Mouse (Mus musculus) R1 (cell line): Measurements from ENCODE around the gene AI464131.
A peak's percentile ranks its signal among the peaks of the same experiment; 100 is the strongest.

Experiments
- DNase-seq: peaks from one replicate; pipeline ENCODE4 v3.0.0-alpha.2; 2018; ENCODE audit warnings: low read depth, low spot score

Gene AI464131

GRCm38 (mm10) chr4:41505131-41505551 lies 2.3 kb upstream of the AI464131 start:
- peak; percentile 86 for DNase-seq

- DNase-seq, result peak; percentile 67
These were observed 1.4 kb upstream of the AI464131 start for GRCm38 (mm10) chr4:41504325-41504724.

- peak; percentile 84 for DNase-seq
These were observed 520 bp downstream of the AI464131 start for GRCm38 (mm10) chr4:41502171-41502940.

GRCm38 (mm10) chr4:41500787-41501186 lies 2.1 kb downstream of the AI464131 start:
- no peak for DNase-seq

- no peak for DNase-seq
These were observed 3.3 kb downstream of the AI464131 start for GRCm38 (mm10) chr4:41499619-41500018.

- DNase-seq, result peak; percentile 56
These were observed 3.9 kb downstream of the AI464131 start for GRCm38 (mm10) chr4:41498921-41499391.

- no peak for DNase-seq
These were observed 4.7 kb downstream of the AI464131 start for GRCm38 (mm10) chr4:41497995-41498845.

GRCm38 (mm10) chr4:41497579-41497978 lies 5.3 kb downstream of the AI464131 start:
- peak; percentile 44 for DNase-seq

- DNase-seq, result no peak
These were observed 5.8 kb downstream of the AI464131 start for GRCm38 (mm10) chr4:41497046-41497445.

GRCm38 (mm10) chr4:41495850-41496249 lies 7.0 kb downstream of the AI464131 start:
- DNase-seq, result no peak

GRCm38 (mm10) chr4:41495076-41495475 lies 7.8 kb downstream of the AI464131 start:
- no peak for DNase-seq

- no peak for DNase-seq
These were observed 8.5 kb downstream of the AI464131 start for GRCm38 (mm10) chr4:41494378-41494777.

- DNase-seq, result no peak
These were observed 9.3 kb downstream of the AI464131 start for GRCm38 (mm10) chr4:41493464-41494116.

- no peak for DNase-seq
These were observed 9.9 kb downstream of the AI464131 start for GRCm38 (mm10) chr4:41492951-41493350.

GRCm38 (mm10) chr4:41481601-41482017 lies 21.3 kb downstream of the AI464131 start:
- DNase-seq, result no peak

- no peak for DNase-seq
These were observed 22.6 kb downstream of the AI464131 start for GRCm38 (mm10) chr4:41480254-41480653.

GRCm38 (mm10) chr4:41479456-41479804 lies 23.4 kb downstream of the AI464131 start:
- DNase-seq, result no peak

- no peak for DNase-seq
These were observed 24.0 kb downstream of the AI464131 start for GRCm38 (mm10) chr4:41478751-41479455.

- no peak for DNase-seq
These were observed 25.2 kb downstream of the AI464131 start for GRCm38 (mm10) chr4:41477648-41478160.

GRCm38 (mm10) chr4:41471384-41471689 lies 31.5 kb downstream of the AI464131 start:
- no peak for DNase-seq

- peak; percentile 63 for DNase-seq
These were observed 32.0 kb downstream of the AI464131 start for GRCm38 (mm10) chr4:41470684-41471383.
